Mouse (Mus musculus): Measurements from ENCODE around the gene Il13ra2. TPM values are rescaled to one million over a fixed set of nuclear protein-coding genes. Genes with fewer than 3 reads are reported as not detected.
"Not testable (repeated sequence)": the region's sequence is repeated elsewhere in the genome, so short reads cannot be mapped to it uniquely, and the experiment has no call there.

Gene Il13ra2
- 0.25 TPM in 1 of 2 replicates, not detected in the other for polyA plus RNA-seq (2014; fragmentation: Nextera tagmentation; extraction: Ambion mirVana)

GRCm38 (mm10) chrX:147429129-147429528, at the start of gene Il13ra2:
TSS of gene Il13ra2 (minus strand) at chrX:147429192.
- 67% methylated on average over 1 of the region's 1 CpGs for WGBS
- Histone ChIP-seq H3K9me3 (ENCODE audit: control insufficient read depth, low read length) (no peaks in the 10 kb centered on the region), H3K36me3 (ENCODE audit: control insufficient read depth, insufficient read depth, low read length) (no peaks in the 10 kb centered on the region), H3K4me3 (ENCODE audit: low read depth, low read length) (no peak within 1 kb of the TSS), H3K27ac (ENCODE audit: low read depth, low read length) (no peak within 1 kb of the TSS), H3K9ac (ENCODE audit: low read depth, low read length) (no peak within 1 kb of the TSS), H3K4me1 (replicated peaks; ENCODE audit: control insufficient read depth, insufficient read depth, low read length) (no peaks in the 10 kb centered on the region), H3K4me2 (replicated peaks; ENCODE audit: low read depth, low read length) (no peak within 1 kb of the TSS), H3K27me3 (ENCODE audit: control insufficient read depth, insufficient read depth, low read length) (no peaks in the 10 kb centered on the region)
- DNase-seq (ENCODE audit: low spot score) (no peak), ATAC-seq (ENCODE audit: low FRiP score) (no peak)

- not testable (repeated sequence) for H3K4me3 ChIP-seq (ENCODE audit: low read depth, low read length); H3K9me3 ChIP-seq (ENCODE audit: control insufficient read depth, low read length); H3K4me2 ChIP-seq (replicated peaks; ENCODE audit: low read depth, low read length); H3K36me3 ChIP-seq (ENCODE audit: control insufficient read depth, insufficient read depth, low read length); H3K27ac ChIP-seq (ENCODE audit: low read depth, low read length); H3K4me1 ChIP-seq (replicated peaks; ENCODE audit: control insufficient read depth, insufficient read depth, low read length); DNase-seq (ENCODE audit: low spot score); H3K9ac ChIP-seq (ENCODE audit: low read depth, low read length); H3K27me3 ChIP-seq (ENCODE audit: control insufficient read depth, insufficient read depth, low read length); ATAC-seq (ENCODE audit: low FRiP score)
- WGBS, result 81% methylated on average over 1 of the region's 1 CpGs
Observed at GRCm38 (mm10) chrX:147453610-147454009, 24.6 kb upstream of the Il13ra2 start, which contains the start of gene Vmn1r239-ps. TSS of gene Vmn1r239-ps (minus strand) at chrX:147453710.

DNA sequence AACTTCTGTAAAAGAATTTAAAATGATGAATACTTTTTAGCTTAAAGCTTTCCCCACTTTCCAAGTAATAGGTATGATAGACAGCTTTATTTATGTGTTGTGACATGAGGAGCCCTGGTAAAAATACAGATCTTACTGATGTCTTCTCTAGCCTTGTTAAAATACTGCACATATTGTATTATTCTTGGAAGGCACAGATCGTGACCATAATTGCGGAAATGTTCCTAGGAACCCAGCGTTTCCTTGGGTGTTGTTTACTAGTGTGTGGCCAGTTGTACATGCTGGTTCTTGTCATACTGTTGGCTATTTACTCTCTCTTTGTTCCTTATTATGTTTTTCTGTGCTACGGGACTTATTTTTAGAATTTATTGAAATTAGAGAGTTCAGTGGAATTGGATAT, 14.4 kb upstream of the Il13ra2 start:
- Histone ChIP-seq H3K36me3 (ENCODE audit: control insufficient read depth, insufficient read depth, low read length) (no peaks in the 10 kb centered on the region), H3K9ac (ENCODE audit: low read depth, low read length) (no peak overlapping the region), H3K4me2 (replicated peaks; ENCODE audit: low read depth, low read length) (no peak overlapping the region), H3K9me3 (ENCODE audit: control insufficient read depth, low read length) (no peaks in the 10 kb centered on the region), H3K27ac (ENCODE audit: low read depth, low read length) (no peak overlapping the region), H3K4me3 (ENCODE audit: low read depth, low read length) (no peak overlapping the region), H3K27me3 (ENCODE audit: control insufficient read depth, insufficient read depth, low read length) (no peaks in the 10 kb centered on the region), H3K4me1 (replicated peaks; ENCODE audit: control insufficient read depth, insufficient read depth, low read length) (no peaks in the 10 kb centered on the region)
- WGBS, result 89% methylated on average over 4 of the region's 4 CpGs
- DNase-seq (ENCODE audit: low spot score) (no peak), ATAC-seq (ENCODE audit: low FRiP score) (no peak)

GRCm38 (mm10) chrX:147435400-147435799, 6.4 kb upstream of the Il13ra2 start:
- Histone ChIP-seq H3K27me3 (ENCODE audit: control insufficient read depth, insufficient read depth, low read length) (no peaks in the 10 kb centered on the region), H3K4me3 (ENCODE audit: low read depth, low read length) (no peak overlapping the region), H3K9ac (ENCODE audit: low read depth, low read length) (no peak overlapping the region), H3K36me3 (ENCODE audit: control insufficient read depth, insufficient read depth, low read length) (no peaks in the 10 kb centered on the region), H3K4me1 (replicated peaks; ENCODE audit: control insufficient read depth, insufficient read depth, low read length) (no peaks in the 10 kb centered on the region), H3K9me3 (ENCODE audit: control insufficient read depth, low read length) (no peaks in the 10 kb centered on the region), H3K4me2 (replicated peaks; ENCODE audit: low read depth, low read length) (no peak overlapping the region), H3K27ac (ENCODE audit: low read depth, low read length) (no peak overlapping the region)
- 88% methylated on average over 2 of the region's 2 CpGs for WGBS
- DNase-seq (ENCODE audit: low spot score) (no peak), ATAC-seq (ENCODE audit: low FRiP score) (no peak)

DNA sequence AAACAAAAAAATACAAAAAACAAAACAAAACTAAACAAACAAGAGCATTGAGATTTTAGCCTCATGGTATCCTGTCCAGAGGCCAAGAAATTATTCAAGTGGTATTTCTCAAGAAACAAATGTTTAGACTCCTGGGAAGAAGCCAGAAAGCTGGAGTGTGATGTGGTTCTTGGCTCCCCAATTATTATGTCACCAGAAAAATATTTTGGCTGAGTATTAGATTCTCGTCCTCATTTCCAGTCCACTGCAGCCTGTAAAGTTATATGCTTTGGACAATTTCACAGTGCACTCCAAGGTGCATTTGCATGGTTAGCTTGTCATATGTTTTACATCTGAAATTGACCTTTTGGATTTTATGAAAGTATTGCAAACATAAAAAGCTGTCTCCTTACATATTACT, 761 bp upstream of the Il13ra2 start:
- Histone ChIP-seq H3K36me3 (ENCODE audit: control insufficient read depth, insufficient read depth, low read length) (no peaks in the 10 kb centered on the region), H3K9ac (ENCODE audit: low read depth, low read length) (no peak overlapping the region), H3K27me3 (ENCODE audit: control insufficient read depth, insufficient read depth, low read length) (no peaks in the 10 kb centered on the region), H3K4me3 (ENCODE audit: low read depth, low read length) (no peak overlapping the region), H3K27ac (ENCODE audit: low read depth, low read length) (no peak overlapping the region), H3K4me2 (replicated peaks; ENCODE audit: low read depth, low read length) (no peak overlapping the region), H3K9me3 (ENCODE audit: control insufficient read depth, low read length) (no peaks in the 10 kb centered on the region), H3K4me1 (replicated peaks; ENCODE audit: control insufficient read depth, insufficient read depth, low read length) (no peaks in the 10 kb centered on the region)
- DNase-seq (ENCODE audit: low spot score) (no peak), ATAC-seq (ENCODE audit: low FRiP score) (no peak)
- 64% methylated on average over 1 of the region's 1 CpGs for WGBS

DNA sequence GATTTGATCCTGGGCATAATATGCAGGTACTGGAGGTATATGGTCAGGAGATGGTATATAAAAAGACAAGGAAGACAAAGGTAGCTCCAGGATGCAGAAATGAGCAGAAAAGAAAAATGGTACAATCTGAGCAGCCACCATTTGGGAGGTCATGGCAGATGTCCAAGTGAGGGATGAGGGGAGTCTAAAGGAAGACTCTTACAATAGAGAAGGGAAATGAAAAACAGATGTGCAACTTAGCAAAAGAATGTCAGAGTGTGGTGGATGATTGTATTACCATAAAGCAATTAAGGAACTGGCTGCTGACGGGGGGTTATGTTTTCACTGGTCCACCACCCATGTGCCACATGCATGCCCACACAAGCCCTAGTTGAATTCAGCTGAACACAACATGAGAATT, 35.5 kb downstream of the Il13ra2 start:
- no peak for ATAC-seq (ENCODE audit: low FRiP score)
- H3K27me3 ChIP-seq (ENCODE audit: control insufficient read depth, insufficient read depth, low read length), result no peaks in the 10 kb centered on the region
- H3K9ac ChIP-seq (ENCODE audit: low read depth, low read length), result no peak overlapping the region
- H3K4me3 ChIP-seq (ENCODE audit: low read depth, low read length), result no peak overlapping the region
- H3K36me3 ChIP-seq (ENCODE audit: control insufficient read depth, insufficient read depth, low read length), result no peaks in the 10 kb centered on the region
- H3K4me2 ChIP-seq (replicated peaks; ENCODE audit: low read depth, low read length), result no peak overlapping the region
- no peak for DNase-seq (ENCODE audit: low spot score)
- WGBS, result 57% methylated on average over 1 of the region's 1 CpGs
- H3K27ac ChIP-seq (ENCODE audit: low read depth, low read length), result no peak overlapping the region
- H3K4me1 ChIP-seq (replicated peaks; ENCODE audit: control insufficient read depth, insufficient read depth, low read length), result no peaks in the 10 kb centered on the region
- H3K9me3 ChIP-seq (ENCODE audit: control insufficient read depth, low read length), result no peaks in the 10 kb centered on the region

- Histone ChIP-seq H3K27me3 (ENCODE audit: control insufficient read depth, insufficient read depth, low read length) (no peaks in the 10 kb centered on the region), H3K4me1 (replicated peaks; ENCODE audit: control insufficient read depth, insufficient read depth, low read length) (no peaks in the 10 kb centered on the region), H3K4me2 (replicated peaks; ENCODE audit: low read depth, low read length) (no peak overlapping the region), H3K27ac (ENCODE audit: low read depth, low read length) (no peak overlapping the region), H3K9ac (ENCODE audit: low read depth, low read length) (no peak overlapping the region), H3K36me3 (ENCODE audit: control insufficient read depth, insufficient read depth, low read length) (no peaks in the 10 kb centered on the region), H3K4me3 (ENCODE audit: low read depth, low read length) (no peak overlapping the region), H3K9me3 (ENCODE audit: control insufficient read depth, low read length) (no peaks in the 10 kb centered on the region)
- 89% methylated on average over 2 of the region's 2 CpGs for WGBS
- ATAC-seq (ENCODE audit: low FRiP score), result no peak
- DNase-seq (ENCODE audit: low spot score), result no peak
Observed at GRCm38 (mm10) chrX:147349167-147349566, 79.8 kb downstream of the Il13ra2 start.

Other genes starting within 250 kb of the Il13ra2 start
- gene Vmn1r239-ps, start 24.5 kb upstream of the Il13ra2 start, polyA plus RNA-seq (2014; fragmentation: Nextera tagmentation; extraction: Ambion mirVana), result not detected in 2 replicates
- gene Lrch2, start 124.9 kb upstream of the Il13ra2 start, polyA plus RNA-seq (2014; fragmentation: Nextera tagmentation; extraction: Ambion mirVana), result 11.4 and 15.4 TPM in 2 replicates

Measured in hindbrain, embryonic 11.5 days (tissue).